Mouse (Mus musculus): Measurements from ENCODE around the gene Ube2i.

The Ube2i gene

DNA sequence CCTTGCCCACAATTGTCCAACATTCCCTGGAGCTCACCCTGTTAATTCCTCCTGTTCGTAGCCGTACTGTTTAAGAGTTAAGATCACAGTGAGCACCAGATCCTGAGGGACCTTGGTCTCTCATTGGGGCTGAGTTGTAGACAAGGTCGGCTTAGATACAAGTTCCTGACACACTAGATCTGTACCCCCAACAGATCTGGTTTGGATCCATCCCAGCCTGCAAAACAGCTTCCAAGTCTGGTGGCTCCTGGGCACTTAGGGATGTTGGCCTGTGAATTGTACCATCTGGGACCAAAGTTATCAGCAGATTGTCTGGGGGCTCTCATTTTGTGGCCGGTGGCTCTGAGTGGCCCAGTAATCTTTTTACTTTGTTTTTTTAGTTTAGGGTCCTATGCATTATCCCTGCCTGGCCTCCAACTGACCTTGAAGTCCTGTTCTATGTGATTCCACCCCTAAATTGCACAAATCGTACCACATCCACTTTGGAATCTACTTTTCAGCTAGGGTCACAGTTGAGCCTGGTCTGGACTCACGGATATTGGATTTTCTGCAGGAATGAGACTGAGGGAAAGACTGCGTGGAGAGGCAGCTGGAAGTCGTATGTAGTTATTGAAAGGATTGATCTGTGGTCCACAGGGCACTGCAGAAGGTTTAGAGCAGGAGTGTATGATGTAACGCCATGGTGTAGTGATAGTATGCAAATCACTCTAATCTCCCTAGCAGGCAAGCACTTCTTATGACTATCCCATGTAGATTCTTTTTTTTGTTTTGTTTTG, at the start of gene Ube2i:
Gene Ube2i, minus strand, starts transcription at position 52 of the 776 bp plus-strand sequence.
- DNase-seq, result peak; percentile 79 to 81

DNA sequence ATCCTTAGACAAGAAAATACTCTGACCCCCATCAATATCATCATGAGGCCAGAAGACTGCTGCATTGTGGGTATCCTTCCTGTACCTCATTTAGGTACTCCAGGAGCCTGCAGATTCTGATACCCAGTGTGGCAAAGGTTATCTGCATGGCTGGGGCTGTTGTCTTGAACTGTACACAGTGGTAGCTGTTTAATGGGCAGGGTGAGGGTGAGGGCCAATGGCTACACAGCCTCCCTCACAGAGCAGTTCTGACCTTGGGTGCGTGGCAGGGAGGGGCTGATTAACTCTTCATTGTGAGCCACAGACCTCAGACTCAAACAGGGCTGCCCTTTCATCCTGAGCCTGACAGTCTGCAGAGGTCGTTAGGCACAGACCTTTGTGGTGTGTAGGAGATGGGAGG, 48.5 kb upstream of the Ube2i start:
- no peak for DNase-seq

DNA sequence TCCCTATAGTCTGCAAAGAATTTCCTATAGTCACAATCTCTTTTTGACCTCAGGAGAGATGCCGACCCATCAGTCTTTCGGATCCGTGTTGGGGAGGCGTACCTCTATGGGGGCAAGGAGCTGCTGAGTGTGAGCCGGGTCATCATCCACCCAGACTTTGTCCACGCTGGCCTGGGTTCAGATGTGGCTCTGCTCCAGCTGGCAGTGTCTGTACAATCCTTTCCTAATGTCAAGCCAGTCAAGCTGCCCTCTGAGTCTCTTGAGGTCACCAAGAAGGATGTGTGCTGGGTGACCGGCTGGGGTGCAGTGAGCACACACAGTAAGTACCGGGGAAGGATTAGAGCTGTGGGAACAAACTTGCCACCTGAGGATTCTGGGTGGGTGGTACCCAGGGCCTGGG, 46.4 kb upstream of the Ube2i start:
- DNase-seq, result no peak

DNA sequence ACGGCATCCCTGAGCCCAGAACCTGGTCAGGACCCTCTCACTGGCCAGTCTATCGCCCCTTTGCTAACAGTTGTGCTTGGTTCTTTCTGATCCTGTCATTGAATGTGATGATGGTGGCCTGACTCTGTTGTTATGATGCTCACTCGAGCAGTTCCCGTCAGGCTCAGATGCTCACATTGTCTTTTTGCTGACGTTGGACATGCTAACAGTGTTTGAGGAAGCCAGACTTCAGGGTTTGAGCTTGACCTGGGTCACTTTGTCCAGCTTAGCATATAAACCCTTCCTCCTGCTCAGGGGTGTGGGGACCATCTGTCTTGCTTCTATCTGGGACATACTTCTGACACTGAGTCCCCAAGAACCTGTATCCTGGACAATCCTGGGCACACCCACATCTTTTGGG, 43.9 kb upstream of the Ube2i start, which contains the start of gene Prss29:
Gene Prss29, plus strand, starts transcription at position 301 of the 400 bp plus-strand sequence.
- DNase-seq, result no peak

DNA sequence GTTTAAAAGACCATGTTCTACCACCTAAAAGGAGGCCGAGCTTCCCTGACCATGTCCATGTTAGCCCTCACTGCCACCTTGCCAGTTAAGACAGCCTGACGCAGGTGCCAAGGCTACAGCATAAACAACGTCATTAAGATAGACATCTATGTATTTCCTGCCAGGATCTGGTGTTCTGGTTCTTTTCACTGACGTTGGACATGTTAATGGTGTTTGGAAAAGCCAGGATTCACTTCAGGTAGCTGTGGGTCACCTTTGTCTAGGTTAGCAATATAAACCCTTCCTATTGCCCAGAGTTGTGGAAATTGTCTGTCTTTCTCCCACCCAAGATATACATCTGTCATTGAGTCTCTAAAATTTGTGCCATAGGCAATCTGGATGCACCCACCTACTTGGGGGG, 33.9 kb upstream of the Ube2i start, which contains the start of gene Prss28:
Gene Prss28, plus strand, starts transcription at position 301 of the 400 bp plus-strand sequence.
- no peak for DNase-seq

DNA sequence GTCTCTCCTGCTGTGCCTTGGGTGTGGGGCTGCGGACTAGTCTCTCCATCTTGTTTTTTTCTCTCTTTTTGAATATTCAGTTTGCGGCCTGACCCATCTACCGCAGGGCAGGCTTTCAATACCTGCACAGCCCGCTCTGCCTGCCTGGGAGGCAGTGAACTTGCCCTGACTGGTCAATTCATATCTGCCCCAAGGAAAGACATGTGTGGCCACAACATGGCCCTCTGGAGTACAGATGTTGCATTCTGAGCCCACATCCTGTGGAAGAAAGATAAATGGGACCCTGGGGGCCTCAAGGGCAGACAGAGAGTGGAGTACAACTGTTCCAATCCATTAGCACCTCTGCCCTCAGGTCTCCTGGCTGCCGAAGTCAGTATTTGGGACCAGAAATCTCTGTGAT, 23.7 kb upstream of the Ube2i start, which contains the start of gene Prss34:
Gene Prss34, plus strand, starts transcription at position 301 of the 400 bp plus-strand sequence.
- no peak for DNase-seq

DNA sequence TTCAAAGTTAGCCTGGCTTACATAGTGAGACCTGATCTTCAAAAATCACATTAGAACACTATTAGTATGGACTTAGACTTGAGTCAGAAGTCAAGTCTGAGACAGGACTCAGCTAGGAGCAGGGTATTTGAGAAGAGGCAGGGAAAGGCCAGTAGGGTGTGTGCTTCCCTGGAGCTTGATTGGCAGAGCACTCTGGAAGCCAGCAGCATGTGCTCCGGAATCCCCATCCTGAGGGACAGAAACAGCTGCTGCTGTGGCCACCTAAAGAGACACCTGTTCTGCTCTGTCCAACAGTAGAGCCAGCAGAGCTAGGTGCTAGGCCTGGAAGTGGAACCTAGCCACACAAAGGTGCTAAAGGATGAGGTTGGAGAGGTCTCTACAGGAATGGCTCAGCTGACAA, 19.7 kb upstream of the Ube2i start:
- no peak for DNase-seq

DNA sequence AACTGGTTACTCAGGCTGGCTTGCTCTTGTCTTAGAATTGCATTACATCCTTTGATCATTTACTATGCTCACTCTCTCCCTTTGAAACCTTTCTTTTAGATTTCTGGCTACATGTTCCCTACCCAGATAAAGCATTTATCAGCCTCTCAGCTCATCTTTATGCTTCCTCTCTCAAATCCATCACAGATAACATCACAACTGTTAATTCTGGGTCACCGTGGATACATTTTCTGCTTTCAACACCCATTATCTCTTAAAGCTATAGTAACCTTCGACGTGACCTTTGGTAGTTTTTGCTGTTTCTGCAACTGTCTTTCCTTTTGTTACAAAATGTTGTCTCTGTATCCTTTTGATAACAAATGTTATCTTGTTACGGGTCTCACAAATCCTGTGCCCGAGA, 19.1 kb upstream of the Ube2i start:
- no peak for DNase-seq

DNA sequence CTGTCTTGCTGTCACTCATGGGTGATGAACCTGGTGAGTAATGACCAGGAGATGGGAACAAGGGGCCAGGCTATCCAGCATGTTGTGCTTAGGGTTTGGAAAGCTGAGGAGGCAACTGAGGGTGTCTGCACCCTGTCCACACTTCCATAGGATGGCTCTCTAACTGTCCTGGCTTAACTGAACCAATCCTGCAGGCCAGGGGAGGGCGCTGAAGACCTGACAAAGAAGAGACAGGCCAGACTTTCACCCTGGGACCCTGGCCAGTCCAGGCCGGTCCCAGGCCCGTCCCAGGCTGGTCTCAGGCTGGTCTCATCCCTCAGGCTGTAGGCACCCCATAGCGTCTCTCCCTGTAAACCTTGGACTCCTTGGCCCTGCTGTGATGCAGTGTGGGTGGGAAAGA, 16.0 kb upstream of the Ube2i start:
- DNase-seq, result no peak

DNA sequence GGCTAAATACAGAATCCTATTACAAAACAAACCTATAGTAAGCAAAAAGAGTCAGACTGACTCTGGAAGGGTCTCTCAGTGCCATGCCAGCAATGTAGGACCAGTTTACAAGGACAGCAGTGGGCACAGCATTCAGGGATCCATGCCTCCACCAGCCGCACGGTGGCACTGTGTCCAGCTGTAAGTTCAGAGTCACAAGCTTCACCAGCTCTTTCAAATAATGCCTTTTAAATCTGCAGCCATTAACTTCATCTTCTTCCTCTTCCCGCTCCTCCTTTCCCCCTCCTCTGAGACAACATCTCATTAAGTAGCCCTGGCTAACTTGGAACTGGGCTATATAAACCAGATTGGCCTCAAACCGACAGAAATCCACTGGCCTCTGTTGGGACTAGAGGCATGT, 14.4 kb upstream of the Ube2i start:
- DNase-seq, result peak; percentile 75

DNA sequence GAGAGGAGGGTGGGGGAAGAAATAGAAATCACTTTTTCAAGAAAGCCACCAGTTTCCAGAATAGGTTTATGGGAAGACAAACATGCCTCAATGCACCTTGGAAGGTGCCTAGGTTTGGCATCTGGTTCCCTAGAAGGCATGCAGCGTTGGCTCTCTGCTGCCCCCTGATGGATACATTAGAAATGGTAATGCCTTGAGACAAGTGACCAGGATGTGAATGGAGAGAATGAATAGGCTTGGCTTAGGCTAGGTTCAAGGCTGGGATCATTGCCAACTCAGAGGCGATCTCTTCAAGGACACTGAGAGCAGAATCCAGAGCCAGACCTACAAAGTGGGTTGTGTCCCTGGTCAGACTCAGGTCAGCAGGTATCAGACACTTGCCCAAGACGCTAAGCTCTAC, 10.6 kb upstream of the Ube2i start:
- peak; percentile 94 to 97 for DNase-seq

DNA sequence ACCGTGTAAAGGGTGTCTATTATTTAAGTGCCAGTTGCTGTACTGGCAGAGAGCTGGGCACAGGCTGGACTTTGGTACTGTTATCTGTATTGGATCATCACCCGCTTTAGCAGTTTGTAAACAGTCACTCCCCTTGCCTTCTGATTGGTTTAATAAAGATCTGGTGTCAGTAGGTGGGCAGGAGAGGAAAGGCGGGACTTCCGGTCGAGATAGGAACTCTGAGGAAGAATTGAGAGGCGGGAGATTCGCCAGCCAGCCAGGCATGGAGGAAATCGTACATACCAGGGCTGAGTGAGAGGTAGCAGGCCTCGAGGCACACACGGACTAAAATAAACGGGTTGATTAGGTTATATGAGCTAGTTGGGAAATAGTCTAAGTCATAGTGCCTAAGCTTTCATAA, 7.7 kb upstream of the Ube2i start:
- DNase-seq, result peak in 1 of 2 experiments; percentile 51

DNA sequence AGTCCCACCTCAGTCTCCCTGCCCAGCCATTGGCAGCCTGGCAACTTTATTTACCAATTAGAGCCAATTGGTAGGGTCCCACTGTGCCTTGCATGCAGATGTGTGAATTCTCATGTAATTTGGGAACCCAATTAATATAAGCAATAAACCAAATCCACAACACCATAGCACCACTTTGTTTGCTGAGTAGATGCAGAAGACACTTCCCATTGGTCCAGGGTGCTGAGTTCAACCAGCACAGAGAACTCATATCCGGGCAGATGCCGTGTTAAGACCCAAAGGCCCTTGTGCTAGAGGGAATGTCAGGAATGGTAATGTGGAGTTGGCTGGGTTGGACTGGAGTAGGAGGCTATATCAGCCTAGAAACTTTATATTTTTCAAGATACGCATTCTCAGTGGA, 1.4 kb upstream of the Ube2i start:
- DNase-seq, result no peak

DNA sequence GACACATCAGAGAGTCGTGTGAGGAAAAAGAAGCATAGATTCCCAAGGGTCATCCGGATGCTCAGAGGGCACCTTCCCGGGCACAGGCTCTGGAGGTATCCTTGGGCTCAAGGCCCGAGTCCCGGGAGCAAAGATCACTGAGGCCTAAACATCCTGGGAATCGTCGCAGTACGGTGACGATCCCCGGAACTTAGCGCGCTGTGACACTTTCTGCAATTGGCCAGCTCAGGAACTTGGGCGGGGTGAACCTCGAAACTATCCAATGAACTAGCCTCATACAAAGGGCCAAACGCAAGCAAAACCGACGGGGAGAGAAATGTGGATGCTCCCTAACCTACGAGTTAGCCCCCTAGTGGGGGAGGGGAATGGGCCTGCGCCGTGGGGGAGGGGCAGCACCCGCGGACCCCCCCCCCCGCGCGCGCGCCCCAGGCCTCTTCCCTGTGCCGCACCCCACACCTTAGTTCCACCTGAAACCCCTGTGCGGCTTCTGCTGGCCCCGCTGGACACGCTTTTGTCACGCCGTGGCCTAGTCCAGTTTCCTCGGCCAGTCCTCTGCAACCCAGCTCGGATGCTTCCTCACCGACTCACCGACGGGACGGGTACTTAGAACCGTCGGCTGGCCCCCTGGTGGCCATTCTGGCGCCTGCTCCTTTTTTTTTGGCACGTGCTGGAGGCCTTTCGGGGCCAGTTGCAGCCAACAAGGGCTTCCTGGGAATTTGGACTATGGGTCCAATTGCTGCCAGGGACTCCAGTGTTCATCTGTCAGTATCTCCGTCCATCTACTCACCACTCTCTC, 518 bp downstream of the Ube2i start:
- DNase-seq, result peak; percentile 94 to 96

DNA sequence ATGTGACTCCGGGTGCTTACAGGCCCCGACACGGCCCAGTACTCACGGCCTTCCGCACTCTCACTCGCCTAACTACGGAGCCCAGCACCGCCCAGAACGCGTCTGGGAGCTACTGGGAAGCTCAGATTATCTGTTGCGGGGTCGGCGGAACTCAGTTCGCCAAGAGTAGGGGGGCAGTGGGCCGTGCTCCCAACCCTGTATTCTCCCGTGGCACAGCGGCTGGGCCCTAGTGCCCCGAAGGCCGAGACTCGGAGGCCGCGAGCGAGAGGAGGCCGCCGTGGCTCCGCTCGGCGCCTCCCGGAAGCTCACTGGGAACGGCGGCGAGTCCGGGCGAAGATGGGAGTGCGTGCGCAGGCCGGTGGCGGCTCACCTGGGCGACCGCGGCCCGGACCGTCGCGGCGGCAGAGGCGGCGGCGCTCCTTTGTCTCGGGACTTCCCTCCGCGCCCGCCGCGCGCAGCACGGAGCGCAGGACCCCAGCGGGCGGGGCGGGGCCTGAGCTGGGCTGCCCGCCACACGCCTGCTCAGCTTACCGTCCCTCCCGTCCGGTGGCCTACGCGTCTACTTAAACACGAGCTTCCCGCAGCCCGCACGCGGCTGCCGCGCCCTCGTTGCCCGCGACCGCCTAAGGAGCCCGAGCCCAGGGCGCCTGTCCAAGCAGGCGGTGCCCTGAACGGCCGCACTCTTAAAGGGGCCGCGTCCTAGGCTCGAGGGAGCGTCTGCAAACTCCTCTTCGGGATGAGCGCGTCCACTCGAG, 1.3 kb downstream of the Ube2i start:
- peak; percentile 91 to 92 for DNase-seq

DNA sequence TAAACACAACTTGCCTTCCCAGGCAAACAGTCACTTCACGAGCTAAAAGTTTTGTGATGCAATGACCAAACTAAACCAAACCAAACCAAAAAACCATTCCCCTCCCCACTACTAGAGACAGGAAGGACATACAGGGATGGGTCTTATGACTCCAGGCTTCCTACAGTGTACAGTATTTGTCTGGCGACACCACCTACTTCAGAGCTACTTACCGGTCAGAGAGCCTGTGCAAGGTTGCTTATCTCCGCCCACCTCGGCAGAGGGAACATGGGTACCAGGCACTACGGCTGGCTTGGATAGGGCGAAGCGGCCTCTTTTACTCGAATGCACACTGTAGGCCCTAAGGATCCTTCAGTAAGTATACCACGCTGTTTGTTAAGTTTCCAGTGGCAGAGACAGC, 2.1 kb downstream of the Ube2i start:
- no peak for DNase-seq

DNA sequence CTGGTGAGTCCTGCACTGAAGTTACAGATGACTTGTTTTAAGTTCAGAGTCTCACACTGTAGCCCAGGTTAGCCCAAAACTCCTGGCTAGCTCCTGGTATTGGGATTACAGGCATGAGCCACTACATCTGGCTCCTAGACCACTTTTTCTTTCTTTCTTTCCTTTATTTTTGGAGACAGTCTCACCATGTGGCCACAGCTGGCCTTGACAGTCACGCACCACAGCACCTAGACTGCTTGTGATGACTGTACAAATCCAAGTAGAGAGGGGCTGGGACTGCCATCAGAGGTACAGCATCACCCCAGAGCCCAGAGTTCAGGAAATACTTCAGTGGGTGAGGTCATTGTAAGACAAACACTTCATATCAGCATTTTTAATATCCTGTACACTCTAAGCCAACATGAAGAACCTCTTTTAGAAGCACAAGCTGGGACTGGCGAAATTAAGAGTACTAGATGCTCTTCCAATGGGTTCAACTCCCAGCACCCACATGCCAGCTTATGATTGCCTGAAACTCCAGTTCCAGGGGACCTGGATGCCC, 3.6 kb downstream of the Ube2i start:
- no peak for DNase-seq

DNA sequence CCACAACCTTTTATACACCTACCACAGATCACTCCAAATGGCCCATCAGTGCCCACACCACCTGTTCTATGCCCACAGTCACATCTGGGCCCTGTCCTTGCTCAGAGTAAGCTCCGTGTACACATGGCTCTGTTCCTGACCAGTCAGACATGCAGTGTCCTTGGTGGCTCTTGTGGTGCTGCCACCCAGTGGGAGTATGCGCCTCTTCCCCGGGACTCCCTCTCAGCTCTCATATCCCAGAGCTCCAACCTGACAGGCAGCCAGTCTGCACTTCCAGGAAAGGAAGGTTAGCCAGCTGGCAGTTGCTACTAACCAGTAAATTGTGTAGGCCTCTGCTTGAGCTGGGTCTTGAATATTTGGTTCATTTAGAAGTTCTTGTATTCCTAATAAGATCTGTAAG, 10.0 kb downstream of the Ube2i start:
- no peak for DNase-seq

DNA sequence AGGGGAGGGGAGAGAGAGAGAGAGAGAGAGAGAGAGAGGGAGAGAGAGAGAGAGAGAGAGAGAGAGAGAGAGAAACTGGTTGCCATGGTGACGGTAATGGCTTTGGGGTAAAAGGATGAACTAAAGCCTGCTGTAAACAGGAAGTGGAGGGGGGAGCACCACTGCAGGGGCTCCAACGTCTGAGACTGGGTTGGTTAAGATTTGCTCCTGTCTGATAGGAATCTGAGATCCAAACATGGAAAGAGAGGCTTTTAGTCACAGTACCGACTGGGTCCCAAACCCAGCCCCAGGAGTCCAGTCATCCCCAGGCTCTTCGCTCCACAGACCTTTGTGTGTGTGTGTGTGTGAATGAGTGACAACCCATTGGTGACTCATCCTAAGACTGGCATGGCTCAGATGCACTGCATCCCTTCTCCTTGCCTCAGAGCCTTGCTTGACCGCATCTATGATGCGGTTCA, 16.6 kb downstream of the Ube2i start:
- no peak for DNase-seq

DNA sequence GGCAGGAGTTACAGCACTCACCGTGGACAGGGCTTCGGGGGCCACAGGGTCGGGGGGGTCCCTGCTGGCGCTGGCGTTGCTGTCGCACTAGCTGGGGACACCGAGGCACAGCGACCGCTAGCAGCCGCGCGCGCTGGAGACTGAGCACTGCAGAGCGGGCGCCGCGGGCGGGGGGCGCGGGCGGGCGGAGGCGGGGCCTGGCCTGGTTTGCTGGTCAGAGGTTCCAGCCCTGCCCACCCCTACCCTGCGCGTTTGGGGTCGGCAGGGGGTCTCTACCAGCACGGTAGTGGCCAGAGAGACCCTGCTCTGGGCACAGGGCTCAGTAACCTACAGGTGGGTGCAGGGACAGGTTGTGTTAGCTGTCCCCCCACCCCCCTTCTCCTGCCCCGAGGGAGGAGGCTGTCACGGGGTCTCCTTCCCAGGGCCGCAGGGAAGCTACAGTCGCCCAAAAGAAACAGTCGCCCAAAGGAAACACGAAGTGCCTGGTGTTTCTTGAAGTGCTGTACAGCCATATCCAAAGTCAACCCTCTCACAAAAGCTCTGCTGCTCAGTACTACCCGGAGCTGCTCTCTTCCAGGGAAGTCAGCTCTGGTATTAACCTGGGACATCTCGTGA, 18.2 kb downstream of the Ube2i start, which contains the start of gene Baiap3:
Gene Baiap3, minus strand, starts transcription at position 225 of the 615 bp plus-strand sequence.
- DNase-seq, result no peak

DNA sequence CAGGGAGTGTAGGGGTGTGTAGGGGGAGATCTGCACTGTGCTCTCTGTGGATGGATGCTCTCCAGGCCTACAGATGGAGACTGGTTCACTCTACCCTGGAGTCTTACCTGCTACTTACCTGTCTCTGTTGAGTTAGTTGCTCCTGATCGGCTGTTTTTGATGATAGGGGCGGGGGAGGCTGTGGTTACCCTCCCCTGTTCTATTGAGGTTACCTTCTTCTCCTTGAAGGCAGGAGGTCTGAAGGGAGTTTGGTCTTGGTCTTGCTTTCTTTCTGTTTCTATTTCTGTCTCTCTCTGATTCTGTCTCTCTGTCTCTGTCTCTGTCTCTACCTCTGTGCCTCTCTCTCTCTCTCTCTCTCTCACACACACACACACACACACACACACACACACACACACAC, 19.3 kb downstream of the Ube2i start:
- DNase-seq, result no peak

DNA sequence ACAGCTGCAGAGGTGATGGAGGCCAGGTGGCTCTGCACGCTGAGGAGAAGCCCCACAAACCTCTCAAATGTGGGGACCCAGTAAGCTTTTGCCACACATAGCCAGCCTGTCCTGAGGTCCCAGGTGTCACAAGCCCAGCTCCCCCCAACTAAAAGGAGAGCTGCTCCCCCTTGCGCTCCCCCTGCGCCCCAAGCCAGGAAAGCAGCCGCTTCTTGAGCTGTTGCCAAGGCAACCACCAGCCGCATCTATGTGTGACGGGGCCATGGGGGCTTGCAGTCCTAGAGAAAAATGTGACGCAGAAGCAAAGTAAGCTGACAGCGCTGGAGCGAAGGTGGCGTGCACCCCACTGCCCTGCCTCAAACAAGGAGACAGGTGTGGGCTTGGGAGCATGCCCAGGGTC, 20.7 kb downstream of the Ube2i start:
- peak; percentile 46 to 47 for DNase-seq
